Mouse (Mus musculus) limb, embryonic 15.5 days (tissue): ENCODE data around the gene Trex1. TPM values are rescaled to one million over a fixed set of nuclear protein-coding genes. Genes with fewer than 3 reads are reported as not detected.

Experiments used
- polyA plus RNA-seq: library from polyadenylated mRNA; unstranded; fragments of >200 nt; fragmentation: Nextera tagmentation; extraction: Ambion mirVana; gene quantifications from 2 replicates; pipeline ENCODE4 v1.2.1, GENCODE M21; 2015

Gene Trex1
- polyA plus RNA-seq, 1 experiment from 2014 or later = 16.0 TPM

Other genes with a start within 250 kb of the Trex1 start
- 0.08 and 0.09 TPM in 2 replicates for gene Celsr3, start 233.4 kb downstream of the Trex1 start, polyA plus RNA-seq
- 12.7 and 13.8 TPM in 2 replicates for gene Slc26a6, start 206.5 kb downstream of the Trex1 start, polyA plus RNA-seq
- 0.31 TPM in 1 of 2 replicates, not detected in the other for gene Tmem89, start 145.1 kb downstream of the Trex1 start, polyA plus RNA-seq
- gene Uqcrc1, start 123.1 kb downstream of the Trex1 start, polyA plus RNA-seq = 427 and 499 TPM in 2 replicates
- 19.4 and 24.4 TPM in 2 replicates for gene Col7a1, start 106.1 kb downstream of the Trex1 start, polyA plus RNA-seq
- 0.46 TPM in 1 of 2 replicates, not detected in the other for gene Ucn2, start 73.7 kb downstream of the Trex1 start, polyA plus RNA-seq
- 10.0 and 11.8 TPM in 2 replicates for gene Pfkfb4, start 68.0 kb downstream of the Trex1 start, polyA plus RNA-seq
- gene Shisa5, start 21.2 kb downstream of the Trex1 start, polyA plus RNA-seq = 108 and 123 TPM in 2 replicates
- 25.4 and 27.4 TPM in 2 replicates for gene Atrip, start 14.4 kb upstream of the Trex1 start, polyA plus RNA-seq
- 12.5 and 13.6 TPM in 2 replicates for gene Ccdc51, start 22.8 kb upstream of the Trex1 start, polyA plus RNA-seq
- gene Tma7, start 22.9 kb upstream of the Trex1 start, polyA plus RNA-seq = 487 and 558 TPM in 2 replicates
- 9.3 and 11.2 TPM in 2 replicates for gene Plxnb1, start 35.7 kb upstream of the Trex1 start, polyA plus RNA-seq
- not detected in 2 replicates for gene Fbxw21, start 102.3 kb upstream of the Trex1 start, polyA plus RNA-seq
- gene Fbxw13, start 136.2 kb upstream of the Trex1 start, polyA plus RNA-seq = not detected in 2 replicates
- gene Fbxw20, start 175.0 kb upstream of the Trex1 start, polyA plus RNA-seq = not detected in 2 replicates
- gene Fbxw14, start 227.9 kb upstream of the Trex1 start, polyA plus RNA-seq = not detected in 2 replicates